Mouse (Mus musculus): ENCODE data around the gene Anks3.

DNA sequence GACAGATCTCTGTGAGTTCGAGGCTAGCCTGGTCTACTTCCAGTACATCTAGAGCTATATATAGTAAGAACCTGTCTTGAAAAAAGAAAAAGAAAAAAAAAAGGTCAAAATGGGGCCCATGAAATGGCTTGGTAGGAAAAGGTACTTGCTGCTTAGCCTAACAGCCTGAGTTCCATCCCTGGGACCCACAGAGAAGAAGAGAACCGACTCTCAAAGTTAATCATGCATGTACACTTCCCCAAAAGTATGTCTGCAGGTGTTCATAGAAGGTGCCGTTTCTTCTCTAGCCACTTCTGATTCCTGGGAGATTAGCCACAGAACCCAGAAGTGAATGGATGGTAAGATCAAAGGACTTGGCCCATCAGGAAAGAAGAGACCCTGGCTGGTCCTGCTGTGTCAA, 4.4 kb upstream of the Anks3 start:
- TF ChIP-seq NANOG (IDR thresholded peaks at IDR 0.05; ENCODE audit: borderline replicate concordance, low read length) (no peak), CTCF (conservative IDR thresholded peaks at IDR 0.05; ENCODE audit: low read length) (no peak)
